In genomic region chr7:51657152-51657551, GRCm38 (mm10) we compare ENCODE assay signal across 32 mouse cellular contexts. TPM values are rescaled to one million over a fixed set of nuclear protein-coding genes. Genes with fewer than 3 reads are reported as not detected.
"Had no signal": no experiment of that assay in that cellular context is flagged by ENCODE, and none has a peak within 500 bp of the region (broad histone marks: within the 10 kb centered on the region; RNA-seq: fewer than 3 reads in every experiment).

No protein-coding gene starts in this region.

- H3K36me3 ChIP-seq: limb, embryonic 10.5 days; limb, embryonic 12.5 days; limb, embryonic 13.5 days; limb, embryonic 15.5 days; liver, embryonic 12.5 days; liver, embryonic 13.5 days; liver, embryonic 15.5 days; lung, embryonic 15.5 days; neural tube, embryonic 12.5 days had no signal

- H3K27ac ChIP-seq: left cerebral cortex, adult 2 months; limb, embryonic 10.5 days; limb, embryonic 12.5 days; limb, embryonic 13.5 days; limb, embryonic 15.5 days; liver, embryonic 12.5 days; liver, embryonic 13.5 days; liver, embryonic 14.5 days; liver, embryonic 15.5 days; lung, embryonic 15.5 days; macrophage; neural tube, embryonic 12.5 days had no signal

- DNase-seq: left cerebral cortex, postnatal 4 days; liver; liver, embryonic 13.5 days; liver, postnatal 0 days; lung, adult 18-20 months; lung, adult 2 months; lung, embryonic 14.5 days; lung, postnatal 10 days; lung, postnatal 14 days; lung, postnatal 36 days; lung, postnatal 4 days; midbrain, embryonic 14.5 days had no signal

- H3K9me3 ChIP-seq: limb, embryonic 10.5 days; limb, embryonic 12.5 days; limb, embryonic 13.5 days; limb, embryonic 15.5 days; liver, embryonic 12.5 days; liver, embryonic 13.5 days; liver, embryonic 15.5 days; lung, embryonic 15.5 days; megakaryocyte, embryonic 14.5 days; neural tube, embryonic 12.5 days had no signal

- H3K9ac ChIP-seq: limb, embryonic 12.5 days; limb, embryonic 13.5 days; limb, embryonic 15.5 days; liver, embryonic 12.5 days; liver, embryonic 13.5 days; liver, embryonic 14.5 days; liver, embryonic 15.5 days; liver, postnatal 0 days; lung, embryonic 14.5 days; lung, embryonic 15.5 days; neural tube, embryonic 12.5 days had no signal

- H3K4me1 ChIP-seq: limb, embryonic 10.5 days; limb, embryonic 12.5 days; limb, embryonic 13.5 days; limb, embryonic 15.5 days; liver, embryonic 12.5 days; liver, embryonic 13.5 days; liver, embryonic 15.5 days; lung, embryonic 15.5 days; megakaryocyte, embryonic 14.5 days; neural tube, embryonic 12.5 days had no signal

- H3K27me3 ChIP-seq: limb, embryonic 13.5 days; limb, embryonic 15.5 days; liver, embryonic 12.5 days; liver, embryonic 13.5 days; liver, embryonic 15.5 days; lung, embryonic 15.5 days; megakaryocyte, embryonic 14.5 days; neural tube, embryonic 12.5 days had no signal

- H3K4me3 ChIP-seq: left cerebral cortex, adult 2 months; limb, embryonic 10.5 days; limb, embryonic 12.5 days; limb, embryonic 13.5 days; limb, embryonic 15.5 days; liver, embryonic 12.5 days; liver, embryonic 13.5 days; liver, embryonic 15.5 days; lung, embryonic 15.5 days; megakaryocyte, embryonic 14.5 days; myocyte; neural tube, embryonic 12.5 days had no signal

- ATAC-seq: liver, embryonic 12.5 days; liver, postnatal 0 days; lung, postnatal 0 days; midbrain, embryonic 16.5 days had no signal

- H3K4me2 ChIP-seq: limb, embryonic 12.5 days; limb, embryonic 13.5 days; limb, embryonic 15.5 days; liver, embryonic 11.5 days; liver, embryonic 12.5 days; liver, embryonic 13.5 days; liver, embryonic 15.5 days; lung, embryonic 14.5 days; lung, embryonic 15.5 days; midbrain, embryonic 11.5 days; neural tube, embryonic 12.5 days had no signal

RNA-seq across cellular contexts. Expression of gene Slc17a6, which starts 35.3 kb away (rescaled TPM):
- polyA plus RNA-seq: limb, embryonic 10.5 days; limb, embryonic 11.5 days; liver, adult 2 months; liver, embryonic 11.5 days; liver, embryonic 12.5 days; liver, embryonic 14.5 days; liver, embryonic 16.5 days; liver, postnatal 0 days; lung, adult 2 months; lung, embryonic 14.5 days; lung, postnatal 0 days; macrophage had no signal
